Mouse (Mus musculus) embryo, embryonic 11.5 days (tissue): ENCODE measurements around the gene Lgals3bp.
"Not testable (repeated sequence)": the region's sequence is repeated elsewhere in the genome, so short reads cannot be mapped to it uniquely, and the experiment has no call there.

ENCODE experiments used
- DNase-seq: peaks from one replicate; pipeline ENCODE4 v3.0.0-alpha.2; 2012; ENCODE audit warnings: low read depth, low spot score

Gene Lgals3bp

GRCm38 (mm10) chr11:118401195-118401594, 697 bp downstream of the Lgals3bp start:
- DNase-seq, result no peak

- DNase-seq, result no peak
Observed at GRCm38 (mm10) chr11:118400566-118400936, 1.3 kb downstream of the Lgals3bp start.

- DNase-seq, result no peak
Observed at GRCm38 (mm10) chr11:118399891-118400565, 1.9 kb downstream of the Lgals3bp start.

GRCm38 (mm10) chr11:118397806-118398530, 3.9 kb downstream of the Lgals3bp start:
- no peak for DNase-seq

- DNase-seq, result no peak
Observed at GRCm38 (mm10) chr11:118394538-118394937, 7.4 kb downstream of the Lgals3bp start.

- DNase-seq, result no peak
Observed at GRCm38 (mm10) chr11:118393991-118394390, 7.9 kb downstream of the Lgals3bp start.

- not testable (repeated sequence) for DNase-seq
Observed at GRCm38 (mm10) chr11:118387816-118388215, 14.1 kb downstream of the Lgals3bp start.

- DNase-seq, result peak; percentile 67
Observed at GRCm38 (mm10) chr11:118379251-118380009, 22.5 kb downstream of the Lgals3bp start.

- no peak for DNase-seq
Observed at GRCm38 (mm10) chr11:118378656-118379055, 23.2 kb downstream of the Lgals3bp start.

- not testable (repeated sequence) for DNase-seq
Observed at GRCm38 (mm10) chr11:118376323-118376722, 25.6 kb downstream of the Lgals3bp start.

GRCm38 (mm10) chr11:118375881-118376280, 26.0 kb downstream of the Lgals3bp start:
- DNase-seq, result no peak

- no peak for DNase-seq
Observed at GRCm38 (mm10) chr11:118375461-118375860, 26.4 kb downstream of the Lgals3bp start.

GRCm38 (mm10) chr11:118375006-118375405, 26.9 kb downstream of the Lgals3bp start:
- no peak for DNase-seq

GRCm38 (mm10) chr11:118374506-118374905, 27.4 kb downstream of the Lgals3bp start:
- no peak for DNase-seq

GRCm38 (mm10) chr11:118372641-118373040, 29.3 kb downstream of the Lgals3bp start:
- no peak for DNase-seq

GRCm38 (mm10) chr11:118371876-118372275, 30.0 kb downstream of the Lgals3bp start:
- no peak for DNase-seq

- DNase-seq, result no peak
Observed at GRCm38 (mm10) chr11:118369657-118370056, 32.2 kb downstream of the Lgals3bp start.

GRCm38 (mm10) chr11:118369251-118369650, 32.6 kb downstream of the Lgals3bp start:
- DNase-seq, result no peak

- no peak for DNase-seq
Observed at GRCm38 (mm10) chr11:118368330-118368729, 33.6 kb downstream of the Lgals3bp start.

- no peak for DNase-seq
Observed at GRCm38 (mm10) chr11:118366559-118366958, 35.3 kb downstream of the Lgals3bp start.

- no peak for DNase-seq
Observed at GRCm38 (mm10) chr11:118366108-118366507, 35.8 kb downstream of the Lgals3bp start.

- DNase-seq, result no peak
Observed at GRCm38 (mm10) chr11:118365171-118365570, 36.7 kb downstream of the Lgals3bp start.
